Mouse (Mus musculus): Measurements from ENCODE around the gene Scgb1a1. TPM values are rescaled to one million over a fixed set of nuclear protein-coding genes. Genes with fewer than 3 reads are reported as not detected.

Gene Scgb1a1
- total RNA-seq, 2 experiments from 2014 or later, result not detected

- no peak for DNase-seq (ENCODE audit: low spot score in 2 of 2)
Measured at GRCm38 (mm10) chr19:9047207-9047945, 40.4 kb downstream of the Scgb1a1 start.

DNA sequence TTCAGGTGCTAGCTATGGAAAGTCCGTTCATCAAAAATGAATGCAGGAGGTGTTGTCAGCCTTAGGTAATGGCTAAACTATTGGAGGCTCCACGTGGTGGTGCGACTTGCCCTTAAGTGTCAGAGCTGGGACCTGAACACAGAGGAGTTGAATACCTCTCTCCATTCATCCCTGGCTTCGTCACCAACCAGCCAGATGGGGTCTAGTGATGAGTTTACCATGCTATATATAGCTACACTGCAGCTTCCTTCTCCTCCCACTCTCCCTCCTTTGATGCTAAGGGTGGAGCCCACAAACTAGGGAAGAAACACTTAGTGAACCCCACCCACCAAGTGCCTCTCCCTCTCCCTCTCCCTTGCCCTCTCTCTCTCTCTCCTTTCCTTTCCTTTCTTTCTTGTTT is 43.5 kb downstream of the Scgb1a1 start:
- DNase-seq (ENCODE audit: low spot score in 2 of 2), result no peak

DNA sequence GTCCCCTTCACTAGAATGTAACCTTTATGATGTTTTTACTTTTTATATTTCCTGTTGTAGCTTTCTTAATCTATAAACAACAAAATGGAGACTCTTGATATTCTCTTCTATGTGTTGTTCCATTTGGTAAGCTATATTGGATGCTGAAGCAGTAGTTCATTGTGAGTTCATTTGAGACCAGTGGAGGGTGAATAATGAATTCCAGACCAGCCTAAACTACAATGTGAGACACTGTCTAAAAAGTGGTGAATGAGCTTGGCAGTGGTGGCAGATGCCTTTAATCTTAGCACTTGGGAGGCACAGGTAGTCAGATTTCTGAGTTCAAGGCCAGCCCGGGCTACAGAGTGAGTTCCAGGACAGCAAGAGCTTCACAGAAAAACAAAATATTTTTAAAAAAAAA is 44.6 kb downstream of the Scgb1a1 start:
- no peak for DNase-seq (ENCODE audit: low spot score in 2 of 2)

DNA sequence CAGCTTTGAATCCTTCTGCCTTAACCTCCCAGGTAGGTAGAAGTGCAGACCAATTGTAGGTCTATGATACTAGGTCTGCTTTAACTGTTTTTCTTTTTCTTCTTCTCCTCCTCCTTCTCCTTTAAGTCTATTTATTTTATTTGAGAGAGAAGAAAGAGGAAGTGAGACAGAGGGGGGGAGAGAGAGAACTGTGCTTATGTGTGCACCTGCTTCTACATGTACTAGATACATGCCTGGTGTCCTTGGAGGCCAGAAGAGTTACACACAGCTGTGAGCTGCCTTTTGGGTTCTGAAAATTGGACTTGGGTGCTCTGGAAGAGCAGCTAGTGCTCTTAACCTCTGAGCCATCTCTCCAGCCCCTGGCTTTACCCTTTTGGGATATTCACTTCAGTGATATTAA is 46.7 kb downstream of the Scgb1a1 start:
- DNase-seq (ENCODE audit: low spot score in 2 of 2), result no peak

DNA sequence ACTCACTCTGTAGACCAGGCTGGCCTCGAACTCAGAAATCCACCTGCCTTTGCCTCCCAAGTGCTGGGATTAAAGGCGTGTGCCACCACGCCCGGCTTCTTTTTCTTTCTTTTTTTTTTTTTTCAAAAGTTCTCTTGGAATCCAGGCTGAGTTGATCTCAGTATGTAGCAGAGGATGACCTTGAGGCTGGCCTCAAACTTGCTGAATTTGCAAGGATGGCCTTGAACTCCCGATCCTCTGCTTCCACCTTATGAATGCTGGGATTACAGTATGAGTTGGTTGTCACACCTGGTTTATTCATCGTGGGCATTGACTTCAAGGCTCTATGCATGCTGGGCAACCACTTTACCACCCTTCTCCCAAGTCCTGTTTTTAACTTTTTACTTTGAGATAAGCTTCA is 47.1 kb downstream of the Scgb1a1 start:
- DNase-seq (ENCODE audit: low spot score in 2 of 2), result no peak

DNA sequence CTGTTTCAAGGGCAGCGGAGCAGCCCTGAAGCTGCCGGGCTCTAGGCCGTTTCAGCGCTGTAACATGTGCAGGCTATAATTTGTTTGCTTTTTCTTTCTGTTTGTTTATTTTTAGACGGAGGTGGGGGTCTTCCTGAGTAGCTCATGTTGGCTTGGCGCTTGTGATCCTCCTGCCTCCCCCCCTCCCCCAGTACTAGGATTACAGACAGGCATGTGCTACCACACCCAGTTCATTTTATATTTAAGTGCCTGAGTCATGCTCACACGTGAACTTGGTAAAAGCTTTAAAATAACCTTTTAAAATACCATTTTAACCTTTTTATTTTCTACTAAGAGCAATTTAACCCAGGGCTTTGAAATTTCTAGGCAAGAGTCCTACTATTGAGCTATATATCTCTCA is 47.8 kb downstream of the Scgb1a1 start:
- no peak for DNase-seq (ENCODE audit: low spot score in 2 of 2)

DNA sequence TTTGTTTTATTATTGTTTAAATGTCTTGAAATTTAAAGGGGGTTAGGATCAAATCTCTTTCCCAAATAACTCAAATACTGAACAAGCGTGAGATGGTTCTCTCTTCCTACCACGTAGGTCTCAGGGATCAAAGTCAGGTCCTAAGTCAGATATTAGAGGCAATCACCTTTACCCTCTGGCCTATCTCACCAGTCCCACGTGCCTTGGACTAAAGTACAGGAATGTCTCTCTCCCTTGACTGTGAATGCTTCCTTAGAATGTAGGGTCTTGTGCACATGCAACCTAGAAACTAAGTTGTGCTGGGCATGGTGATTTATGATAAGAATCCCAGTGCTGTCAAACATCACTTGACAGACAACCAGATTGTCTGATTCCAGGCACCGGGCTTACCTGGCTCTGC is 48.5 kb downstream of the Scgb1a1 start:
- DNase-seq (ENCODE audit: low spot score in 2 of 2), result no peak

- DNase-seq (ENCODE audit: low spot score in 2 of 2), result no peak
Measured at GRCm38 (mm10) chr19:9038136-9038535, 49.6 kb downstream of the Scgb1a1 start.

- no peak for DNase-seq (ENCODE audit: low spot score in 2 of 2)
Measured at GRCm38 (mm10) chr19:9035101-9035500, 52.7 kb downstream of the Scgb1a1 start.

DNA sequence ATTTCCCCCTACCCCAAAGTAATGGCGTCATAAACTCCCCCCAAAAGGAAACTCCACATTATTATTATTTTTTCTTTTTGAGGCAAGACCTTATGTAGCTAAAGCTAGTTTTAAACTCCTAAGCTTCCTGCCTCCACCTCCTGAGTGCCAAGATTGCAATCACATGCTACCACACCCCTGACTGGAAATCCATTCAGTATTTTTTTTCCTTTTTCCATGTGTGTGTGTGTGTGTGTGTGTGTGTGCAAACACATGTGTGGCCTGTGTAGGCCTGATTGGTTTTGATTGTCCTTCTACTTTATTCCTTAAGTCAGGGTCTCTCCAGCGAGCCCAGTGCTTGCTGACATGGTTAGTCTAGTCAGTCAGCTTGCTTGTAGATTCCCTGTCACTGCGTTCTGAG is 53.3 kb downstream of the Scgb1a1 start:
- DNase-seq (ENCODE audit: low spot score in 2 of 2), result no peak

Other genes starting within 250 kb of the Scgb1a1 start
- gene Gng3, start 248.8 kb downstream of the Scgb1a1 start, total RNA-seq (2021), result 100 to 1,000 TPM; 153 TPM
- gene Lrrn4cl, start 237.2 kb downstream of the Scgb1a1 start, total RNA-seq (2021), result under 1 TPM; 0.42 to 0.68 TPM
- gene Ubxn1, start 216.5 kb downstream of the Scgb1a1 start, total RNA-seq (2021), result 100 to 1,000 TPM; 103 to 109 TPM
- 10 to 100 TPM; 30.2 to 30.4 TPM for gene Uqcc3, start 207.0 kb downstream of the Scgb1a1 start, total RNA-seq (2021)
- 1 to 10 TPM; 4.6 to 7.6 TPM for gene Lbhd1, start 204.2 kb downstream of the Scgb1a1 start, total RNA-seq (2021)
- gene Gm49403, start 204.0 kb downstream of the Scgb1a1 start, total RNA-seq (2021), result not detected
- gene 1810009A15Rik, start 199.1 kb downstream of the Scgb1a1 start, total RNA-seq (2021), result 10 to 100 TPM; 24.2 to 30.3 TPM
- 1 to 10 TPM; 2.4 to 5.1 TPM for gene Gm49416, start 199.0 kb downstream of the Scgb1a1 start, total RNA-seq (2021)
- gene Ints5, start 195.0 kb downstream of the Scgb1a1 start, total RNA-seq (2021), result 10 to 100 TPM; 25.6 to 26.3 TPM
- 100 to 1,000 TPM; 104 to 112 TPM for gene Ganab, start 189.9 kb downstream of the Scgb1a1 start, total RNA-seq (2021)
- gene B3gat3, start 167.6 kb downstream of the Scgb1a1 start, total RNA-seq (2021), result 100 to 1,000 TPM; 166 to 169 TPM
- gene Rom1, start 158.6 kb downstream of the Scgb1a1 start, total RNA-seq (2021), result 1 to 10 TPM; 4.7 to 6.6 TPM
- 10 to 100 TPM in 1 of 2 experiments, 1 to 10 TPM in 1; 9.8 to 10.4 TPM for gene Eml3, start 158.4 kb downstream of the Scgb1a1 start, total RNA-seq (2021)
- 10 to 100 TPM; 51.6 to 53.4 TPM for gene Mta2, start 146.1 kb downstream of the Scgb1a1 start, total RNA-seq (2021)
- 10 to 100 TPM; 21.9 to 22.5 TPM for gene Tut1, start 134.1 kb downstream of the Scgb1a1 start, total RNA-seq (2021)
- 100 to 1,000 TPM; 257 to 269 TPM for gene Eef1g, start 120.9 kb downstream of the Scgb1a1 start, total RNA-seq (2021)
- gene Ahnak, start 98.7 kb downstream of the Scgb1a1 start, total RNA-seq (2021), result 10 to 100 TPM; 18.1 to 19.9 TPM
- 100 to 1,000 TPM; 151 to 160 TPM for gene Asrgl1, start 47.7 kb upstream of the Scgb1a1 start, total RNA-seq (2021)